Mouse (Mus musculus) liver, adult 10 weeks (tissue): Measurements from ENCODE around the gene Slco2a1. TPM values are rescaled to one million over a fixed set of nuclear protein-coding genes. Genes with fewer than 3 reads are reported as not detected.

ENCODE experiments used
- polyA plus RNA-seq: library from polyadenylated mRNA; stranded (reverse); fragments of 350-450 nt; fragmentation: Illumina TruSeq; extraction: RNeasy Lipid Tissue Mini Kit (QIAGEN cat#74804); gene quantifications from one replicate; pipeline ENCODE4 v1.2.3, GENCODE M21; 2014; ENCODE audit warnings: low read depth, low replicate concordance

Gene Slco2a1
- polyA plus RNA-seq: 7.6 TPM

DNA sequence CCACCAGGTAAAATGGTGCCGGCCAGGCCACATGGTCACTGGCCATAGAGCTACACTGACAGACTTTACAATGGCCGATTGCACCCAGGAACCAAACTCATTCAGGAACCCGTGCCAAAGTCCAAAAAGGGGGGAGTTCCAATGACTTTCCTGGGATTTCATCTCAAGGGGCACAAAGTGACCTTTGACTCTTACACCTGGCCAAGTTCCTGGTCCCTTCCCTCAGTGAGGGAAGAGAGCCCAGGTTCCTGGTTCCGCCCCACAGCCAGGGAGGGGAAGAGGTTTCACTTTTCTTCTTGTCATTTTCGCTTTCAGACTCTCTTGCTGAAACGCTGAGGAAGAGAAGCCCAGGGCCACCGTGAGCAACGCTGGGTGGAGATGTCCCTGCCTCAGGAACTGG, at the start of gene Slco2a1:
Gene Slco2a1, plus strand, starts transcription at position 251 of the 400 bp plus-strand sequence.

DNA sequence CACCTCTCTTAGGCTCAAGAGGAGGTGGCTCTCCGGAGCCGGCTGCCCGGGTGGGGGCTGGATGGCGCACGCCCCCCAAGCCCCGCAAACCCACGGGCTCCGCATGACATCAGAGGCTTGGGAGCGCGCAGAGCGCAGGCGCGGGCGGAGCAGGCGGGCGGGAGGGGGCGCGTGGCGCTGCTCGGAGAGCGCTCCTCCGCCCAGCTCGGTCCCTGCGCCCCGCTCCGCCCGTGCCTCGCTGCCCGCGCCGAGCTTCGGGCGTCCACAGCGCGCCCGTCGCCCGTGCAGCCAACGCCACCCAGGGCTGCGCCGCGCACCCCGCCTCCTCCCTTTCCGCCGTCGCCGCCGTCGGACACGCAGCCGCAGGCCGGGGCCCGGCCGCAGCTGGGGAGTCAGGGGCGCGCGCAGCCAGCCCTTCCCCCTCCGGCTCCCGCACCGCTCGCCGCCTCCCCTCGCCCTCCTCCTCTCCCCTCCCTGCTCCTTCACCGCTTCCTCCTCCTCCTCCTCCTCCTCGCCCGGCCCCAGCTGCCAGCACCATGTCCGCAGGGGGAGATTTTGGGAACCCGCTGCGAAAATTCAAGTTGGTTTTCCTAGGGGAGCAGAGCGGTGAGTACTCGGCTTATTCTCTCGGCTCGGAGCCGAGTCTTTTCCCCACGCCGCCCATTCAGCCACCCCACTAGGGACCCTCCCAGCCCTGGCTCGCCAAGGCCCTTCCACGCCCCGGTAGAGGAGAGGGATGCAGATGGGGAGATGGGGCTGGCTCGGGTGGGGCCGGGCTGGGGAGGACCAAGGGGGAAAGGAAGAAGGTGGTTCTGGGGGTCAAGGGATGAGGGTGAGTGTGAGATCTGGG, 123.3 kb downstream of the Slco2a1 start, which contains the start of gene Rab6b:
Gene Rab6b, plus strand, starts transcription at position 167 of the 850 bp plus-strand sequence.

Other genes with a start within 250 kb of the Slco2a1 start
- gene Ryk, start 153.8 kb upstream of the Slco2a1 start, polyA plus RNA-seq: 29.9 TPM
- 0.53 TPM for gene Rab6b, start 123.1 kb downstream of the Slco2a1 start, polyA plus RNA-seq
- gene Srprb, start 213.4 kb downstream of the Slco2a1 start, polyA plus RNA-seq: 4.8 TPM
- gene Gm20425, start 241.6 kb downstream of the Slco2a1 start, polyA plus RNA-seq: 3.1 TPM
- gene Trf, start 241.7 kb downstream of the Slco2a1 start, polyA plus RNA-seq: 16,070 TPM